Mouse (Mus musculus) heart, embryonic 12.5 days (tissue): ENCODE results near the gene Cfl1. TPM values are rescaled to one million over a fixed set of nuclear protein-coding genes. Genes with fewer than 3 reads are reported as not detected.
A peak's percentile ranks its signal among the peaks of the same experiment; 100 is the strongest.
"Not testable (repeated sequence)": the region's sequence is repeated elsewhere in the genome, so short reads cannot be mapped to it uniquely, and the experiment has no call there.

Experiments
- ATAC-seq: fragments of 200-750 bp; cut with Nextera tagmentation; 2 replicates; pipeline ENCODE4 v1.8.0; 2017; ENCODE audit warnings: moderate TSS enrichment, moderate library complexity; ENCODE audit not compliant: insufficient number of reproducible peaks, low FRiP score
- H3K27ac ChIP-seq: fragments of 300-500 bp; sonication (generic); 2 replicates; pipeline ENCODE4 v1.5.1; 2016; ENCODE audit warnings: mild to moderate bottlenecking, moderate library complexity; ENCODE audit not compliant: poor library complexity, severe bottlenecking
- H3K27me3 ChIP-seq: fragments of 300-500 bp; sonication (generic); replicated peaks from 2 replicates; pipeline ENCODE4 v1.6.1; 2016; ENCODE audit warnings: mild to moderate bottlenecking, moderate library complexity
- H3K36me3 ChIP-seq: fragments of 300-500 bp; sonication (generic); 2 replicates; pipeline ENCODE4 v1.6.1; 2016; ENCODE audit warnings: mild to moderate bottlenecking, moderate library complexity
- H3K4me1 ChIP-seq: fragments of 300-500 bp; sonication (generic); replicated peaks from 2 replicates; pipeline ENCODE4 v1.6.1; 2016; ENCODE audit warnings: mild to moderate bottlenecking
- H3K4me2 ChIP-seq: fragments of 300-500 bp; sonication (generic); 2 replicates; pipeline ENCODE4 v1.6.1; 2016; ENCODE audit warnings: mild to moderate bottlenecking, moderate library complexity
- H3K4me3 ChIP-seq: fragments of 300-500 bp; sonication (generic); 2 replicates; pipeline ENCODE4 v1.5.1; 2016; ENCODE audit warnings: mild to moderate bottlenecking
- H3K9ac ChIP-seq: fragments of 300-500 bp; sonication (generic); 2 replicates; pipeline ENCODE4 v1.6.1; 2016; ENCODE audit warnings: mild to moderate bottlenecking, moderate library complexity
- H3K9me3 ChIP-seq: fragments of 300-500 bp; sonication (generic); replicated peaks from 2 replicates; pipeline ENCODE4 v1.6.1; 2016; ENCODE audit warnings: mild to moderate bottlenecking, moderate library complexity
- WGBS: fragments of 180-500 bp; shearing (Covaris S2); methylation state at CpG from one replicate; pipeline ENCODE4 v1.1.7; 2016; 5-methylcytosine and 5-hydroxymethylcytosine counted together
- polyA plus RNA-seq: library from polyadenylated mRNA; unstranded; fragments of >200 nt; fragmentation: Nextera tagmentation; extraction: Ambion mirVana; gene quantifications from 2 replicates; pipeline ENCODE4 v1.2.1, GENCODE M21; 2016

The Cfl1 gene
- polyA plus RNA-seq, 1 experiment from 2014 or later, result 1,913 TPM

DNA sequence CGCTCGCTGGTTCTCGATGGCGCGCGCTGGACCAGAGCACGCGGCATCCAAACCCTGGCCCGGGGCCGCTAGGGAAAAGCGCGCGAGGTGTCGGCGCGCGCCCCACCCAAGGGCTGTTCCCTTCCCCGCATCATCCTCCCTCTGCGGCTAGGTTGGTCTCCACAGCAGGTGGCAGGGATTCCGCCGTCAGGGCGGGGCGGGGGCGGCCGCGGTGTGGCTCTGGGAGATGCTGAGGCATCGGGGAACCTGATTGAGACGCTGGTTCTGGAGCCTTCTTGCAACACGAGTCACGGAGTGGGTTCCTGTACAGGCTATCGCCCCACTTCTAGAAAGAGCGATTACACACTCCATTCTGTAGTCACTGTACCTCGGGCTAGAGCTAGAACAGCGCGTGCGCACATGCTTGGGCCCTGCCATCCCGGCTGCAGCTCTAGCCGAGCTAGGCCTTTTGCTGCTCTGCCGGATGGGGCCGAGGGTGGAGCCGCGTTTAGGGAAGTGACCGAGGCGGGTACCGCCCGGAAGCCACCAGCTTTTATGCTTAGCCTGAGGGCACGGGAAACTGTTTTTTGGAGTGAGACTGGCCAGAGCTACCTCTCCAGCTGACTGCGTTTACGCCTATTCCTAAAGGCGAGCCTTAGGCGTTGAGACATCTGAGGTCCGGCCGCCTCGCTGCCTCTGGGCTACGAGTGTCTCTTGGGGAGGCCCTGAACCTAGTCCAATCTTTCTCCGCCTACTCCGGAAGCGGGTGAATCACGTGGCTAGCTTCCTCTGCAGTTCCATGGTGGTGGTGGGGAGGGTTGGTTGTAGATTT lies 848 bp downstream of the Cfl1 start:
- Histone ChIP-seq H3K9me3 (no peaks in the 10 kb centered on the region), H3K4me2 (peak overlapping the region; percentile 74), H3K4me1 (peaks cover 36% of the 10 kb centered on the region), H3K4me3 (peak overlapping the region; percentile 96), H3K27ac (peak overlapping the region; percentile 100), H3K9ac (peak overlapping the region; percentile 98), H3K36me3 (peaks cover 43% of the 10 kb centered on the region), H3K27me3 (no peaks in the 10 kb centered on the region)
- peak; percentile 37 for ATAC-seq
- WGBS, result under 1% methylated on average over 59 of the region's 59 CpGs

DNA sequence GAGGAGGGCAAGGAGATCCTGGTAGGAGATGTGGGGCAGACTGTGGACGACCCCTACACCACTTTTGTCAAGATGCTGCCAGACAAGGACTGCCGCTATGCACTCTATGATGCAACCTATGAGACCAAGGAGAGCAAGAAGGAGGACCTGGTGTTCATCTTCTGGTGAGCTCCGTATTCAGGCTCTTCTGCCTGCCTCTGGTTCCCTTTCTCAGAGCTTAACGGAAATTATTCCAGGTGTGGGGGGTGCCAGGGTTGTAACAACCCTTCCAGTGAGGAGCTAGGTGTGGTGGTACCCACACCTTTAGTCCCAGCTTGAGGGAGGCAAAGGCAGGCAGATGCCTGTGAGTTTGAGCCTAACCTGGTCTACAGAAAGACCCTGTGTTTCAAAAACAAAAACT lies 2.4 kb downstream of the Cfl1 start:
- Histone ChIP-seq H3K4me3 (peak overlapping the region; percentile 15), H3K27ac (no peak overlapping the region), H3K4me1 (peaks cover 22% of the 10 kb centered on the region), H3K27me3 (no peaks in the 10 kb centered on the region), H3K9me3 (no peaks in the 10 kb centered on the region), H3K4me2 (peak overlapping the region; percentile 74), H3K9ac (no peak overlapping the region; the same call in 1 of the 2 replicates), H3K36me3 (peaks cover 54% of the 10 kb centered on the region)
- no peak for ATAC-seq
- 82% methylated on average over 4 of the region's 4 CpGs for WGBS

DNA sequence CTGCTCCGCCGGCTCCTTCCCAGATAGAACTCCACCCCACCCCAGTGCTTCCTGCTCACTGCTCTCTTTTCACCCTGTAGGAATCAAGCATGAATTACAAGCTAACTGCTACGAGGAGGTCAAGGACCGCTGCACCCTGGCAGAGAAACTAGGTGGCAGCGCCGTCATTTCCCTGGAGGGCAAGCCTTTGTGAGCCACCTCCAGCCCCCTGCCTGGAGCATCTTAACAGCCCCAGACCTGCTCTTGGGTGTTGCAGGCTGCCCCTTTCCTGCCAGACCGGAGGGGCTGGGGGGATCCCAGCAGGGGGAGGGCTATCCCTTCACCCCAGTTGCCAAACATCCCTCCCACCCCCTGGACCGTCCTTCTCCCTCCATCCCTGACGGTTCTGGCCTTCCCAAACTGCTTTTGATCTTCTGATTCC lies 3.1 kb downstream of the Cfl1 start:
- not testable (repeated sequence) for H3K4me3 ChIP-seq, H3K4me2 ChIP-seq, H3K9me3 ChIP-seq, H3K27ac ChIP-seq, ATAC-seq, H3K27me3 ChIP-seq, H3K9ac ChIP-seq
- Histone ChIP-seq H3K4me1 (peaks cover 22% of the 10 kb centered on the region), H3K36me3 (peaks cover 59% of the 10 kb centered on the region)
- WGBS, result 75% methylated on average over 9 of the region's 9 CpGs

DNA sequence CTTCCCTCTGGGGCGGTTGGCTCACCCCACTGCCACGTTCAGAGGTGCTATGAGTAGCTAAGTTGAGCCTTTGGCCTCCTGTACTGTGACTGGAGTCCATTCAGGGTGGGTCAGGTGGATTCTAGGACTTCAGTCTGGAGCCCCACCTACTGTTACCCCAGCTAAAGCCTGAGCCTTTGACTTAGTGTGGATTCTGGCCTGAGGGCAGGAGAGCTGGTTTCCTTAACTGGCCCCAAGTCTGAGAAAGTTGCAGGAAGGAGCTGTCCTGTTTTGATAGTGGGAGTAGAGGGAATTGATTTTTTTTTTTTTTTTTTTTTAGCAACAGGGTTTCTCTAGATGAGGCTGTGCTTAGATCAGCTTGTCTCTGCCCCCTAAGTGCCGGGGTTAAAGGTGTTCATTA lies 4.1 kb downstream of the Cfl1 start:
- Histone ChIP-seq H3K27me3 (no peaks in the 10 kb centered on the region), H3K27ac (no peak overlapping the region), H3K4me3 (no peak overlapping the region), H3K4me1 (peaks cover 22% of the 10 kb centered on the region), H3K9ac (no peak overlapping the region), H3K4me2 (no peak overlapping the region), H3K9me3 (no peaks in the 10 kb centered on the region), H3K36me3 (peaks cover 66% of the 10 kb centered on the region)
- 85% methylated on average over 3 of the region's 3 CpGs for WGBS
- ATAC-seq, result no peak

DNA sequence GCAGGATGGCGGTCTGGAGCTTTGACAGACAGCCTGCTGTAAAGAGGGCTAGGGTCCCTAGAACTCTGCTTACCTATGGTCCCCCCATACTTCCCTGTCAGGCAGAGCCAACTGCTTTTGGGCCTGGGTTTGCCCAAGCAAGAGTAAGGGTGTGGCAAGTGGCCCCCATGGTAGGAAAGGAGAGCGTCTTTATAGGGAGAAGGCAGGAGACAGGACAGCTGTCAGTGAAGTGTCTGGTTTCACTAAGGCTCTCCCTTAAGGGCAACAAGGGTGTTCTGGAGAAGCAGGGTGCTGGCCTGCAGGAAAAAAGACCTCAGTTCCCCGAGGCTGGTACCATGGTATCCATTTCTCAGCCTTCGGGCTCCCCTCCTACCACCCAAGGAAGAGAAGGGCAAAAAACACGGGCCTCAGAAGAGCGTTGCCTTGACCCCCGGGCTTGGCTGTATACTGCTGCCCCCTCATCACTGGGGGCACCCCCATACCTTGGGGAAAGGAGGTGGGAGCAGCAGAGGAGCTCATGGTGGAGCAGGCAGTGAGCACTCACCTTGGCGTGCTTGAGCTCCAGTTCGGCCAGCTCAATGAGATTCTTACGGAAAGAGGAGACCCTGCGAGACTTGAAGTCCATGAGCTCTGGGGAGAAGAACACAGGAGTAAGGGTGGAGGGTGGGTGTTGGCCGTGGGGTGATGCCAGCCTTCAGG lies 5.2 kb downstream of the Cfl1 start:
- no peak overlapping the region for H3K27ac ChIP-seq
- WGBS, result 81% methylated on average over 12 of the region's 12 CpGs
- H3K4me1 ChIP-seq, result peaks cover 22% of the 10 kb centered on the region
- H3K36me3 ChIP-seq, result peaks cover 66% of the 10 kb centered on the region
- H3K4me3 ChIP-seq, result no peak overlapping the region
- H3K27me3 ChIP-seq, result no peaks in the 10 kb centered on the region
- no peak overlapping the region for H3K4me2 ChIP-seq
- no peak for ATAC-seq
- no peaks in the 10 kb centered on the region for H3K9me3 ChIP-seq
- 0 out of 2 replicates have a peak overlapping the region, but pooled peaks have one; percentile 2 for H3K9ac ChIP-seq

DNA sequence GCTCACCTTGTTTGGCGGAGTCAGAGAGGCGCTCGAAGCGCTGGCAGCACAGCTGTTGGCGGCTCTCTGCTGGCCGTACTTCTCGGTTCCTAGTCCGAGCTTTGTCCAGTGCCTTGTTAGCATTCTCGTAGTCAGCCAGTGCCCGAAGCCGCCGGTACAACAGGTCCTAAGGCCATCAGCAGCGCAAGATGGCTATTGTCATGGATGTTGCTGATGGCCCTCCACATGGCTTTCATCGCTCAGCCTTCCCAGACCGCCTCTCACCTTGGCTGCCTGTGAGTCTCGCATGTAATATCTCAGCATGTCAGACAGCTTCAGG lies 5.8 kb downstream of the Cfl1 start:
- Histone ChIP-seq H3K4me1 (peaks cover 22% of the 10 kb centered on the region), H3K4me2 (no peak overlapping the region), H3K9me3 (no peaks in the 10 kb centered on the region), H3K4me3 (no peak overlapping the region), H3K36me3 (peaks cover 66% of the 10 kb centered on the region), H3K27me3 (no peaks in the 10 kb centered on the region), H3K9ac (0 out of 2 replicates have a peak overlapping the region, but pooled peaks have one; percentile 2), H3K27ac (no peak overlapping the region)
- WGBS, result 81% methylated on average over 16 of the region's 16 CpGs
- ATAC-seq, result no peak

DNA sequence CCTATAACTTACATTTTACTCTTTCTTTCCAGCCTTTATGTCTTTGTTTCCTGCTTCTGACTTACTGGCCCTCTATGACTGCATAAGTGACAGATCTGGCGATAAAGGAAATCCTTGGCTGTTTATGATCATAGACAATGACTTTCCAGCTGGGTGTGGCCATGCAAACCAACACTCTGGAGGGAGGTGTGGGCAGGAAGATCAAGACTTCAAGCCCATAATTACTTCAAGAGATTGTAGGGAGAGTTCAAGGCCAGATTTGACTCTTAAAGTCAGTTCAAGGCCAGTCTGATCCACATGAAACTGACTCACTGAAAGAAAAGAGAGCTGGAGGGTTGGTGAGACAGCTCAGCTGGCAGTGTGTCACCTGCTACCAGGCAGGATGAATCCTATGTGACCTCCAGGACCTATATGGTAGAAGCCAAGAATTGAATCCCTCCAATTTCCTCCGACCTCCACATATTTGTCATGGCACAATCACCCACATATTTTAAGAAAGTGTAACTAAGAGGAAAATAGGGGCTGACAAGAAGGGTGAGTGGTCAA lies 10.1 kb downstream of the Cfl1 start:
- peaks cover 49% of the 10 kb centered on the region for H3K36me3 ChIP-seq
- no peak overlapping the region for H3K4me3 ChIP-seq
- H3K27ac ChIP-seq, result no peak overlapping the region
- H3K9ac ChIP-seq, result no peak overlapping the region
- WGBS, result 81% methylated on average over 2 of the region's 2 CpGs
- ATAC-seq, result no peak
- no peaks in the 10 kb centered on the region for H3K9me3 ChIP-seq
- no peak overlapping the region for H3K4me2 ChIP-seq
- H3K27me3 ChIP-seq, result no peaks in the 10 kb centered on the region
- no peaks in the 10 kb centered on the region for H3K4me1 ChIP-seq

DNA sequence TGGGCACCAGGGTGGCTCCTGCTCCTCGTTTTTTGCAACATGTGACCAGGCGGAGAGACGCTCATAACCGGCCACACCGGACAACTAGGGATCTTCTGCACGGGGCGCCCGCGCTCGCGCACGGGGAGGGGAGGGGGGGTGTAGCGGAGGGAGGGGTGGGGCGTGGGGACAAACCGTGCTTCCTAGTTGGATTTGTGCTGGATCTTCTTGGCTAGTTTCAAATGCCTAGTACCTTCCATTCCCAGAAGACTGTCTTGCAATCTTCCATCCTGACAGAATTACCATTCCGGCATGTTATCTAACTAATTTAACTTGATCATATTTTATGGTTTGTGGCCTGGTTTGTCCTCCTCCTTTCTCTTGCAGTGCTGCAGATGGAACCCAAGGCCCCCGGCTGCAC lies 13.4 kb downstream of the Cfl1 start, which contains the start of gene 1700020D05Rik:
Gene 1700020D05Rik (minus strand): TSS at position 101 of the 400 bp plus-strand sequence.
- Histone ChIP-seq H3K4me2 (no peak within 1 kb of the TSS; the same call in 1 of the 2 replicates), H3K4me3 (no peak within 1 kb of the TSS), H3K27me3 (no peaks in the 10 kb centered on the region), H3K9me3 (no peaks in the 10 kb centered on the region), H3K9ac (no peak within 1 kb of the TSS), H3K27ac (no peak within 1 kb of the TSS), H3K36me3 (peaks cover 18% of the 10 kb centered on the region), H3K4me1 (no peaks in the 10 kb centered on the region)
- no peak for ATAC-seq
- WGBS, result 46% methylated on average over 17 of the region's 17 CpGs

DNA sequence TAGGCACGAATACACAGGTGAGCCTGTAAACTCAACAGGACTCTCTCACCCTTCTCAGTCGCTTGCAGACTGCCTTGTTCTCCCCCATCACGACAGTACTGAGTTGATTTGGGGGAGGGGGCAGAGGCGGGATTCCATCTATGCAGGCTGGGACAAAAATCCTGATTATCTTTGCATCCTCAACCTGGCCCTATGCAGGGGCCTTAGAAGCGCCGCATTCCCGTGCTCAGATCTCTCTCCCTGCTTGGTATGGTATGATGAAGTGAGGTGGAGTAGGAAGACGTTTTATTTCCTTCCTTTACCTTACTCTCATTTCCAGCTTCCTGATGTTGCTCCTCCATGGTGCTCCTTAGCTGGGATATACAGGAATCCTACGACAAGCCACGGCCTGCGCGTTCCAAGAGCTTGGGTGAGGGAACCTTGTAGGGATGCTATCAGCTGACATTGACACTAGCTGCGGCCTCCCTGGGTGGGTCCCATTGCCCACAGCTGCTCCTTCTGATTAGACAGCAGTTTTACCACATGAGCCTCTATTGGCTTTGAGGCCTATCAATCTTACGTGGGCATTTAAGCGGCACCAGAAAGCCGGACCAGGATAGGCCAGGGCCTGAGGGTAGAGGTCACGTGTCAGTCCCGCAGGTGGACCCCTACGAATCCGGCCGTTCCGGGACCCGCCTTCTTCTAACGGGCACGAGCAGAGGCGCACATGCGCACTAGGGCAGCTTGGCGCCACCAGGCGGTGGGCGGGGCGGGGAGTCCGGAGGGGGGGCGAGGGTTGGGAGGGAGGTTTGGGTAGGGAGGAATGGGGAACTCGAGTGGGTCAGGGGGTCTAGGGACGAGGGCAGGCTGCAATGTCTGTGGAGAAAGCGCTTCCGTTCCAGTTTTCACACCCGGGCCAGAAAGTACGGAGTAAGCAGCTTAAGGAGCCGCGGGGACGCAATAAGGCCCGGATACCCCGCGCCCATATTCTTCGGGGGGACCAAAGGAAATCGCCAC lies 20.1 kb downstream of the Cfl1 start, which contains the start of gene Snx32:
Gene Snx32 (minus strand): TSS at position 508 of the 996 bp plus-strand sequence.
- no peaks in the 10 kb centered on the region for H3K27me3 ChIP-seq
- peak within 1 kb of the TSS; percentile 74 for H3K4me2 ChIP-seq
- ATAC-seq, result peak; percentile 100
- WGBS, result 2% methylated on average over 47 of the region's 47 CpGs
- peak within 1 kb of the TSS; percentile 73 for H3K9ac ChIP-seq
- 0 out of 2 replicates have a peak, but pooled peaks cover 2% of the 10 kb centered on the region for H3K9me3 ChIP-seq
- H3K4me3 ChIP-seq, result peak within 1 kb of the TSS; percentile 54
- peaks cover 2% of the 10 kb centered on the region; the same call in 1 of the 2 replicates for H3K36me3 ChIP-seq
- H3K27ac ChIP-seq, result peak within 1 kb of the TSS; percentile 20; the same call in 1 of the 2 replicates
- peaks cover 29% of the 10 kb centered on the region for H3K4me1 ChIP-seq

DNA sequence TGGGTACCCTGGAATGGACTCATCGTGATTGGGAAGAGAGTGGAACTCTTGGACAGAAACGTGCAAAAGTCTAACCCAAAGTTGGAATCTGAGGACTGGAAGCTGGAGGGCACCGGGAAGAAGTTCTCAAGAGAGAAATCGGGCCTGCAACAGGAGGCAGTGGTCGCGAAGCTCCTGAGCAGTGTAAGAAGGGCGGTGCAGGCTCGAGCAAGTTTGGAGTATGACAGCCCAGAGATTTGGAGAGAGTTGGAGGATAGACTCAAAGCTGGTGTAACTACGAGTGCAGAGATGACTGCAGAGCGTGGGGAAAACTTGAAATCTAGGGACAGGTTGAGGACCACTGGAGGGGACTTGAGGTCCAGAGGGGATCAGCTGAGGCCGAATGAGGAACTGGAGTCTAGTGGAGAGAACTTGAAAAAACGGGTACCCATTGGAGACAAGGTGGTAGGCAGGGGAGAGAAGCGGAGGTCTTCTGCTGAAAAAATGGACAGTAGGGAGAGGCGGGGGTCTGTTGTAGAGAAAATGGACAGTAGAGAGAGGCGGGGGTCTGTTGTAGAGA lies 20.9 kb downstream of the Cfl1 start:
- H3K27ac ChIP-seq, result no peak overlapping the region
- H3K27me3 ChIP-seq, result no peaks in the 10 kb centered on the region
- peak overlapping the region; percentile 72 for H3K9ac ChIP-seq
- H3K4me3 ChIP-seq, result peak overlapping the region; percentile 54
- no peak for ATAC-seq
- 0 out of 2 replicates have a peak, but pooled peaks cover 2% of the 10 kb centered on the region for H3K9me3 ChIP-seq
- 50% methylated on average over 15 of the region's 15 CpGs for WGBS
- peaks cover 2% of the 10 kb centered on the region; the same call in 1 of the 2 replicates for H3K36me3 ChIP-seq
- peak overlapping the region; percentile 74 for H3K4me2 ChIP-seq
- H3K4me1 ChIP-seq, result peaks cover 29% of the 10 kb centered on the region
